Mouse (Mus musculus): Measurements from ENCODE around the gene Gm17190.

GRCm38 (mm10) chr13:96090929-96091328 lies 9.1 kb downstream of the Gm17190 start:
- TF ChIP-seq CTCF (IDR thresholded peaks at IDR 0.05), result no peak
- TF ChIP-seq EP300 (IDR thresholded peaks at IDR 0.05), result no peak

Data from lung, postnatal 0 days (tissue).